Mouse (Mus musculus): ENCODE results near the gene Hist1h4f. TPM values are rescaled to one million over a fixed set of nuclear protein-coding genes. Genes with fewer than 3 reads are reported as not detected.
"Not testable (repeated sequence)": the region's sequence is repeated elsewhere in the genome, so short reads cannot be mapped to it uniquely, and the experiment has no call there.

Hist1h4f gene
- total RNA-seq, 2 experiments from 2014 or later: 127 to 164 TPM

- not testable (repeated sequence) for DNase-seq (ENCODE audit: extremely low spot score in 1 of 2, low spot score in 1 of 2)
Observed at GRCm38 (mm10) chr13:23560699-23561098, 9.3 kb upstream of the Hist1h4f start.

- no peak for DNase-seq (ENCODE audit: extremely low spot score in 1 of 2, low spot score in 1 of 2)
Observed at GRCm38 (mm10) chr13:23556906-23557305, 5.5 kb upstream of the Hist1h4f start.

GRCm38 (mm10) chr13:23555839-23556416, 4.5 kb upstream of the Hist1h4f start:
- peak; percentile 32 to 36 for DNase-seq (ENCODE audit: extremely low spot score in 1 of 2, low spot score in 1 of 2)

DNA sequence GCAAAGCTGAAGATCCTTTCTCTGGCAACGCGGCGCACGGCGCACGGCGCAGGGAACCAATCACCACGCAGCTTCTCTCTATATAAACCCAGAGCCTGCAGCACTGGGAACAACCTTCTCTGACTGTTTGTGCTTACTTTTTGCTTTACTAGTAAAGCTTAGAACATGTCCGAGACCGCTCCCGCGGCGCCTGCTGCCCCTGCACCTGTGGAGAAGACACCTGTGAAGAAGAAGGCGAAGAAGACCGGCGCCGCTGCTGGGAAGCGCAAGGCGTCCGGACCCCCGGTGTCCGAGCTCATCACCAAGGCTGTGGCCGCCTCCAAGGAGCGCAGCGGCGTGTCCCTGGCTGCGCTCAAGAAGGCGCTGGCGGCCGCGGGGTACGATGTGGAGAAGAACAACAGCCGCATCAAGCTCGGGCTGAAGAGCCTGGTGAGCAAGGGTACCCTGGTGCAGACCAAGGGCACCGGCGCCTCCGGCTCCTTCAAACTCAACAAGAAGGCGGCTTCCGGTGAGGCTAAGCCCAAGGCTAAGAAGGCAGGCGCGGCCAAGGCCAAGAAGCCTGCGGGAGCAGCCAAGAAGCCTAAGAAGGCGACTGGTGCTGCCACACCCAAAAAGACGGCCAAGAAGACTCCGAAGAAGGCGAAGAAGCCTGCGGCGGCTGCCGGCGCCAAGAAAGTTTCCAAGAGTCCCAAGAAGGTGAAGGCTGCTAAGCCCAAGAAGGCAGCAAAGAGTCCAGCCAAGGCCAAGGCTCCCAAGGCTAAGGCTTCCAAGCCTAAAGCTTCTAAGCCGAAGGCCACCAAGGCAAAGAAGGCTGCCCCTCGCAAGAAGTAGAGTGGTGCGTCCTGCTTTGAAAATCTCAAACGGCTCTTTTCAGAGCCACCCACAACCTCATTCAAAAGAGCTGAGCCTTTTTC, 3.7 kb upstream of the Hist1h4f start:
- peak; percentile 62 to 64 for DNase-seq (ENCODE audit: extremely low spot score in 1 of 2, low spot score in 1 of 2)

DNA sequence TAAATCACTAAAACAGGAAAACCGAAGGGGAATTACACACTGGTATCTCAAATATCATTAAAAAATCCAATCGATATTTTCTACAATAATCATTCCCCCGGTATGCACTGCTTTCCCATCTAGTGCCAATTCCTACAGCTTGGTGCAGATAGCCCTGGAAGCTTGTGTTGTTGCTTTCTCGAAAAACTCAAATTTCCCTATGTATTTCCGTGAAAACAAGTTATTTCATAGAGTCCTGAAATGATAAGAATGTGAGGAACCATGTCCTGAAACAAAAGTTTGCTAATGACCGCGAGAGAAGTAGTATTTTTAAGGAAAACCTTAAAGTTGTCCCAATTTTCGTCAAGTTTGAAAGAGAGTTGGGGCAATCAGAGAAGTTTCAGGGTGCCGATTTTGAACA, 2.9 kb upstream of the Hist1h4f start:
- DNase-seq (ENCODE audit: extremely low spot score in 1 of 2, low spot score in 1 of 2): no peak

DNA sequence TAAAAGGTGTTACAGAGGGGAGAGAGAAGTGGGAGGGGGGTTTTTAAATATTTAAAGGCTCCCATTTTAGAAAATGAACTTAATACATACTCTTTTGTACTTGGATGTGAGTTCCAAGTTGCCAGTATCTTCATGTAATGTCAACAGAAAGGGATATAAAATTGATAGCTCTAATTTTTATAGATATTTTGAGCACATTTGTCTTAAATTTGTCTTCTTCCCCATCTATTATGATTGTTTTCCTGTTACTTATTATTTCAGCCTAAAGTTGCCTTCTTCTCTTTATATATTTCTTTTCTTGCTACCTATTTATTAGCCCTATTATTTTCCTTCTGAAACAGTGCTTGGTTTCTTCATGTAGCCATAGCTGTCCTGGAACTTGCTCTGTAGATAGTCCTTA, 1.5 kb upstream of the Hist1h4f start, which contains the start of gene Hist1h1d:
Hist1h1d (plus strand) TSS at position 301 of the 400 bp plus-strand sequence.
- DNase-seq (ENCODE audit: extremely low spot score in 1 of 2, low spot score in 1 of 2): no peak

DNA sequence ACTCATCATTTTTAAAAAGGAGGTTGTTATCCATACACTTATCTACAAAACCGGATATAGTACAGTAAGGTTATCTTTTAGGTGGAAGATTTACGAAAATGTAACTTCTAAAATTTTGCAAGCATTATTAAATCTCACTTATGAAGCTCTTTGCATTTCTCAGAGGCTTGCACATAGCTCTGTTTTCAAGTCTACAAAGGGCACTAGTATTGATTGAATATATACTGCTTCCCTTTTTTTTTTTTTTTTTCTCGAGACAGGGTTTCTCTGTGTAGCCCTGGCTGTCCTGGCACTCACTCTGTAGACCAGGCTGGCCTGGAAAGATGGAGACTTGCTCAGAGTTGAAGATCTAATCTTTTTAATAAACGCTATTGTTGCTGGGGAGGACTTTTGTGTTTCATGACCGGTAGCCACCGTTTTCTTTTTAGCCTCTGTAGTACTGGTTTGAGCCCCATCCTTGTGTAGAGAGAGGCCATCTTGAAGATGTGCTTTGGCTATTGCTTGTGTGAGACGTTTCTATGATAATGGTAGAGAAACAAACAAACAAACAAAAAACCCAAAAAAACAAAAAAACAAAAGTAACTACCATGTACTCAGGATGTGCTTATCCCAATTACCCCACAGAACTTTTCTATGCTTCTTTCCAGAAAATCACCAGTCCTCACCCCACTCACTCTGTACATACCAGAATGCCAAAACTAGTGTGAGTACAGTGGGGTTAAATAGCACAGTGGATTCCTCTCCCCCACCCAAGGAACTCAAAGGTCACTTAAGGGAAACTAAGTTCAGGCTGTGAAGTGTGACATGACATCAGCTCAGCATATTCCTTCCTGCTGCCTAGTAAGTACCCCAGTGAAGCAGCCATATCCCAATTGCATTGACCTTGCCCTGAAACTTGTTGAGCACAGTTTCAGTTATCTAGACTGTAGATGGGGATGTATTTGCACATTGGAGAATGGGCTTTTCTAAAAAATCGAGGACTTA, 775 bp upstream of the Hist1h4f start:
- no peak for DNase-seq (ENCODE audit: extremely low spot score in 1 of 2, low spot score in 1 of 2)

DNA sequence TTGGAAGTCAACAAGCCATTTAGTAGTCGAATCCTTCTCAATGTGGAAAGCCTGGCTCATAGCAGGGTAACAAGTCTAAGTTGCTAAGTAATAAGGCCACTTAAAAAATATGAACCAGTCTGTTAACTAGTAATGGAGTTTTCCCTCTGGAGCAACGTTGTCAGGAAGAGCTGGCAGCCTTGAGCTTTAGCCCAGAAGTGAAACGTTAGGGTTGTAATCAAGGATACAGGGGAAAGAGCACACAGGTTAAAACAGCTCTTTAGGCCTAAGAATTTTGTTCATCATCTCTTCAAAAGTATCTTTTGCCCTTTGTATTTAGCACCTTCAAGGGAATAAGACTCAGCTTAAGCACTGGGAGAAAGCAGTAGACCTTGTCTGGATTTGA, 695 bp downstream of the Hist1h4f start:
- DNase-seq (ENCODE audit: extremely low spot score in 1 of 2, low spot score in 1 of 2): no peak

DNA sequence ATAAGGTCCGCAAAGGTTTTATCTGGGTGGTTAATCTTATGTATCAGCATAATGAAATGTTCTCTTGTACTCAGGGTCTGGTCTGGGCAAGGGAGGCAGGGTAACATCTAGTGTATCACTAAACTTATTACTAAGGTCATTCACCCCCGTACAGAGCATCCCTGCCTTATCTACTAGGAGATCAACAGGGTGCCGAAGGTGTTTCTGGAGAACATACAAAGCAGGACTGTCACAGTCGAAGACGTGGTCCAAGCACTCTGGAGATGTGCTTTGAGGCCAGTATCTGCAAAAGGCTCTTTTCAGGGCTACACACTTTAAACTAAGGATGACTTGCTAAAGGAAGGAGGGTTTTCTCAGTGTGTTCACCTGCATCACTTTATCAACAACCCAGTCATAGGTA, 4.8 kb downstream of the Hist1h4f start:
- no peak for DNase-seq (ENCODE audit: extremely low spot score in 1 of 2, low spot score in 1 of 2)

- not testable (repeated sequence) for DNase-seq (ENCODE audit: extremely low spot score in 1 of 2, low spot score in 1 of 2)
Observed at GRCm38 (mm10) chr13:23544787-23545120, 6.7 kb downstream of the Hist1h4f start.

DNA sequence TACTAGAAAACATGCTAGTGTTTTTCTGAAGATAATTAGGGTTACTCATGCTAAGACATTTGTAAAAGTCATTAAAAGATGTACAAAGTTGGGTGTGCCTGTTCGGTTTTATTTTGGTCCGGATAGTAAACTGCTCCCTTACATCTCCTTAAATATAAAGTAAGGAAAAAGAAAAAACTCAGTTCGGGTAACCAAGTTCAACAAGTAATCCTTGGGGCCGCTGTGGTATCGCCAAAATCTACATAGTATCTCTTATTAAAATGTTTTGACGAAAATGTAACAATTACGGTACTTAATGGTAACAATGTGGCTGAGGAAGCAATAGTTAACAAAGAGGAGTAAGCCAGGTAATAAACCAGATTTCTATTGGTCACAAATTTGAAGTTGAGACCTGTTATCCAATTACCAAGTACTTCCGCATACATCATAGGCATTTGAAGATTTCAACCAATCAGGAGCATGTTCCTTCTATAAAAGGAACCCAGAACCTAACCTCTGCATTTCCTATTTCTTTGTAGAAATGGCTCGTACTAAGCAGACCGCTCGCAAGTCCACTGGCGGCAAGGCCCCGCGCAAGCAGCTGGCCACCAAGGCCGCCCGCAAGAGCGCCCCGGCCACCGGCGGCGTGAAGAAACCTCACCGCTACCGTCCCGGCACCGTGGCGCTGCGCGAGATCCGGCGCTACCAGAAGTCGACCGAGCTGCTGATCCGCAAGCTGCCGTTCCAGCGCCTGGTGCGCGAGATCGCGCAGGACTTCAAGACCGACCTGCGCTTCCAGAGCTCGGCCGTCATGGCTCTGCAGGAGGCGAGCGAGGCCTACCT, 7.3 kb downstream of the Hist1h4f start, which contains the start of gene Hist1h3f:
Hist1h3f (plus strand) TSS at position 88 of the 822 bp plus-strand sequence.
- DNase-seq (ENCODE audit: extremely low spot score in 1 of 2, low spot score in 1 of 2): peak; percentile 49 to 71

GRCm38 (mm10) chr13:23542999-23543607, 8.3 kb downstream of the Hist1h4f start, which contains the start of gene Hist1h2bh:
Gene Hist1h2bh (minus strand): TSS chr13:23543392.
- DNase-seq (ENCODE audit: extremely low spot score in 1 of 2, low spot score in 1 of 2): not testable (repeated sequence)

- DNase-seq (ENCODE audit: extremely low spot score in 1 of 2, low spot score in 1 of 2): not testable (repeated sequence)
Observed at GRCm38 (mm10) chr13:23542225-23542980, 9.0 kb downstream of the Hist1h4f start.

DNA sequence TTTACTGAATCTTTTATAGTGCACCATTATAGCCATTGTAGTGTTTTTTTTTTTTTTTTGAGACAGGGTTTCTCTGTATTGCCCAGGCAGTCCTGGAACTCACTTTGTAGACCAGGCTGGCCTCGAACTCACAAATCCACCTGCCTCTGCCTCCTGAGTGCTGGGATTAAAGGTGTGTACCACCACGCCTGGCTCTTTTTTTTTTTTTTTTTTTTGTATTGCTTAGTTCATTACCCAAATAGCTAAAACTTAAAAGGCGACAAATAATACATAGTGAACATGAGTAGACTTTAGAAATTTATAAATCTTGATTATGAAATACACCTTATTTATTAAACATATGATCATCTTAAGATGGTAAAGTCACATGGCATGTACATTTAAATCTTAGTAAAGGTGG, 10.0 kb downstream of the Hist1h4f start:
- no peak for DNase-seq (ENCODE audit: extremely low spot score in 1 of 2, low spot score in 1 of 2)

- not testable (repeated sequence) for DNase-seq (ENCODE audit: extremely low spot score in 1 of 2, low spot score in 1 of 2)
Observed at GRCm38 (mm10) chr13:23539821-23540220, 11.6 kb downstream of the Hist1h4f start.

GRCm38 (mm10) chr13:23538249-23538648, 13.2 kb downstream of the Hist1h4f start:
- no peak for DNase-seq (ENCODE audit: extremely low spot score in 1 of 2, low spot score in 1 of 2)

DNA sequence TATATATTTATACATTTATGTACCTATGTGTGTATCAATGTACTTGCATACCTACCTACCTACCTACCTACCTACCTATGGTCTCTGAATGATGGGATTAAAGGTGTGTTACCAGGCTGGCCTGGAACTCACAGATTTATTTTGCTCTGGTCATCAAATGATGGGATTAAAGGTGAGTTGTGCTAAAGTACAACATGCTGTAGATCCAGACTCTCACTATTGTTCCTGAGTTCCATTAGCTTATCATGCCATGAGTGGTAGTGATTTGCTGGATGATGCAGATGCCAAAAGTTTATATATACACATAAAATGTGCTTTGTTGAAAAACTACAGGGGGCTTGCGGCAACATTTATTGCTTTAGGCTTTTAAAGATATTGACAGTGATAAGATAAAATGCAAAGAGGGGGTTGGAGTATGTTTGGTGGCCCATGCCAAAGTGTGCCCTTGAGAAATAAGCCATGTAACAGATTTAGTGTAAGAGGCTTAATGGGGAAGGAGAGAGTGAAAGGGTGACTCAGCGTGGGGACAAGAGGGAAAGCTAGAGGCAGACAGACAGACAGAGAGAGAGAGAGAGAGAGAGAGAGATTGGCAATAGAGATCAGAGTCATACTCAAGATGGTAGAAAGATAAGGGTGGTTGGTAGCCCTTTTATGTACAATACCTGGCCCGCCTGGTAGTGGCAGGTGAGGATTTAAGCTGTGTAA, 14.3 kb downstream of the Hist1h4f start:
- DNase-seq (ENCODE audit: extremely low spot score in 1 of 2, low spot score in 1 of 2): no peak

Measured in layer of hippocampus, postnatal 25 days (tissue).